Mouse (Mus musculus) heart, adult 2 months (tissue): ENCODE results near the gene Tbc1d23. TPM values are rescaled to one million over a fixed set of nuclear protein-coding genes. Genes with fewer than 3 reads are reported as not detected.
A peak's percentile ranks its signal among the peaks of the same experiment; 100 is the strongest.
"Not testable (repeated sequence)": the region's sequence is repeated elsewhere in the genome, so short reads cannot be mapped to it uniquely, and the experiment has no call there.

ENCODE experiments used
- DNase-seq, 2 experiments: peaks; one replicate each; pipeline ENCODE4 v3.0.0; 2021
- H3K27ac ChIP-seq: fragments of 200-600 bp; 2 replicates; pipeline ENCODE4 v1.8.1; 2022
- H3K27me3 ChIP-seq: fragments of 200-500 bp; 2 replicates; pipeline ENCODE4 v1.6.1; 2012; ENCODE audit warnings: mild to moderate bottlenecking, low read length, inconsistent platforms, mixed read lengths; ENCODE audit not compliant: control insufficient read depth, insufficient read depth
- H3K36me3 ChIP-seq: fragments of 200-500 bp; 2 replicates; pipeline ENCODE4 v1.6.1; 2012; ENCODE audit warnings: low read length, inconsistent platforms; ENCODE audit not compliant: control insufficient read depth, insufficient read depth
- H3K4me1 ChIP-seq: fragments of 200-500 bp; 2 replicates; pipeline ENCODE4 v1.6.1; 2011; ENCODE audit warnings: low read length; ENCODE audit not compliant: control insufficient read depth, insufficient read depth
- H3K4me3 ChIP-seq: fragments of 200-600 bp; 2 replicates; pipeline ENCODE4 v1.8.1; 2022
- H3K79me2 ChIP-seq: fragments of 200-500 bp; replicated peaks from 2 replicates; pipeline ENCODE4 v1.6.1; 2012; ENCODE audit warnings: mild to moderate bottlenecking, inconsistent platforms, low read length, moderate library complexity, mixed read lengths; ENCODE audit not compliant: control insufficient read depth, insufficient read depth
- H3K9ac ChIP-seq: fragments of 200-500 bp; 2 replicates; pipeline ENCODE4 v1.6.1; 2012; ENCODE audit warnings: low read depth, mild to moderate bottlenecking, control low read depth, inconsistent platforms, low read length, mixed read lengths
- CTCF ChIP-seq: fragments of 200-600 bp; IDR thresholded peaks from 2 replicates; pipeline ENCODE4 v1.8.1; 2022; ENCODE audit warnings: antibody characterized with exemption, mild to moderate bottlenecking, moderate library complexity
- EP300 ChIP-seq: fragments of 200-500 bp; IDR thresholded peaks from 2 replicates; pipeline ENCODE4 v1.6.1; 2011; ENCODE audit warnings: low read depth, low read length, control low read depth; ENCODE audit not compliant: insufficient read depth
- POLR2A ChIP-seq: fragments of 200-500 bp; IDR thresholded peaks from 2 replicates; pipeline ENCODE4 v1.6.1; 2011; ENCODE audit warnings: mild to moderate bottlenecking, low read depth, low read length, control low read depth; ENCODE audit not compliant: insufficient read depth
- WGBS: fragments of 180-500 bp; shearing (Covaris S2); methylation state at CpG from one replicate; pipeline ENCODE4 v1.1.7; 2018; 5-methylcytosine and 5-hydroxymethylcytosine counted together
- intact Hi-C: fragments of 180-260 bp; cut with DNase I; formaldehyde crosslinking; loops from one replicate; pipeline ENCODE4 v1.15.1; 2025
- polyA plus RNA-seq: library from polyadenylated mRNA; depleted of rRNA; stranded (reverse); fragments of >200 nt; gene quantifications from 2 replicates; pipeline ENCODE4 v1.2.3, GENCODE M21; 2012
- total RNA-seq, 2 experiments: library from RNA; stranded (reverse); gene quantifications; 2 replicates each; pipeline ENCODE4 v1.2.3; 2021

Tbc1d23 gene
- total and polyA plus RNA-seq, 3 experiments, result 7.7 to 26.1 (median 25.3) TPM

- no peaks in the 10 kb centered on the region for H3K79me2 ChIP-seq
- no peak overlapping the region for H3K4me3 ChIP-seq
- H3K27me3 ChIP-seq, result no peaks in the 10 kb centered on the region
- no peak overlapping the region for H3K27ac ChIP-seq
- WGBS, result 62% methylated on average over 10 of the region's 10 CpGs
- intact Hi-C loops, result no loop called here
- H3K4me1 ChIP-seq, result no peaks in the 10 kb centered on the region
- no peak for DNase-seq
- TF ChIP-seq EP300, result no peak
- TF ChIP-seq POLR2A, result no peak
- no peak for TF ChIP-seq CTCF
- H3K36me3 ChIP-seq, result no peaks in the 10 kb centered on the region
- H3K9ac ChIP-seq, result no peak overlapping the region
These were observed 53.6 kb downstream of the Tbc1d23 start for GRCm38 (mm10) chr16:57177664-57178063.

GRCm38 (mm10) chr16:57177254-57177653, 54.0 kb downstream of the Tbc1d23 start:
- H3K27ac ChIP-seq, result no peak overlapping the region
- TF ChIP-seq EP300 (no peak), CTCF (peak; percentile 93)
- H3K4me1 ChIP-seq, result no peaks in the 10 kb centered on the region
- H3K36me3 ChIP-seq, result no peaks in the 10 kb centered on the region
- no peak for DNase-seq
- no peaks in the 10 kb centered on the region for H3K27me3 ChIP-seq
- WGBS, result 68% methylated on average over 2 of the region's 2 CpGs
- H3K79me2 ChIP-seq, result no peaks in the 10 kb centered on the region
- intact Hi-C loops, result no loop called here
- H3K9ac ChIP-seq, result no peak overlapping the region
- H3K4me3 ChIP-seq, result no peak overlapping the region

GRCm38 (mm10) chr16:57176276-57176675, 55.0 kb downstream of the Tbc1d23 start:
- intact Hi-C loops, result no loop called here
- Histone ChIP-seq H3K4me1 (no peaks in the 10 kb centered on the region), H3K27ac (no peak overlapping the region), H3K79me2 (no peaks in the 10 kb centered on the region), H3K36me3 (no peaks in the 10 kb centered on the region), H3K27me3 (no peaks in the 10 kb centered on the region), H3K9ac (no peak overlapping the region), H3K4me3 (no peak overlapping the region)
- TF ChIP-seq CTCF (no peak), POLR2A (no peak), EP300 (no peak)
- WGBS, result 84% methylated on average over 7 of the region's 7 CpGs
- DNase-seq, result peak in 1 of 2 experiments; percentile 17

- H3K9ac ChIP-seq, result no peak overlapping the region
- intact Hi-C loops, result no loop called here
- H3K36me3 ChIP-seq, result no peaks in the 10 kb centered on the region
- no peak for DNase-seq
- no peak overlapping the region for H3K27ac ChIP-seq
- WGBS, result 87% methylated on average over 2 of the region's 2 CpGs
- no peak overlapping the region for H3K4me3 ChIP-seq
- TF ChIP-seq POLR2A (no peak), CTCF (no peak), EP300 (no peak)
- H3K27me3 ChIP-seq, result no peaks in the 10 kb centered on the region
- H3K4me1 ChIP-seq, result no peaks in the 10 kb centered on the region
- no peaks in the 10 kb centered on the region for H3K79me2 ChIP-seq
These were observed 55.6 kb downstream of the Tbc1d23 start for GRCm38 (mm10) chr16:57175751-57176150.

GRCm38 (mm10) chr16:57174480-57174879, 56.8 kb downstream of the Tbc1d23 start:
- H3K36me3 ChIP-seq, H3K27me3 ChIP-seq, H3K4me1 ChIP-seq, H3K27ac ChIP-seq, H3K79me2 ChIP-seq, DNase-seq, H3K4me3 ChIP-seq, intact Hi-C loops, H3K9ac ChIP-seq: not testable (repeated sequence)

- intact Hi-C loops, result no loop called here
- no peak for DNase-seq
- no peak for TF ChIP-seq POLR2A
- TF ChIP-seq EP300, result no peak
- TF ChIP-seq CTCF, result no peak
These were observed 59.7 kb downstream of the Tbc1d23 start for GRCm38 (mm10) chr16:57171570-57171969.

More at GRCm38 (mm10) chr16:57171570-57171969, 59.7 kb downstream of the Tbc1d23 start:
- H3K4me3 ChIP-seq, result no peak overlapping the region
- WGBS, result 92% methylated on average over 6 of the region's 6 CpGs
- H3K79me2 ChIP-seq, result no peaks in the 10 kb centered on the region
- H3K9ac ChIP-seq, result no peak overlapping the region
- H3K36me3 ChIP-seq, result no peaks in the 10 kb centered on the region
- H3K27me3 ChIP-seq, result no peaks in the 10 kb centered on the region
- H3K27ac ChIP-seq, result no peak overlapping the region
- H3K4me1 ChIP-seq, result peaks cover 2% of the 10 kb centered on the region
